Mouse (Mus musculus): ENCODE results near the gene Gucy1a1. TPM values are rescaled to one million over a fixed set of nuclear protein-coding genes. Genes with fewer than 3 reads are reported as not detected.

Gucy1a1 gene
- polyA plus RNA-seq, 1 experiment from 2014 or later: 33.5 TPM

DNA sequence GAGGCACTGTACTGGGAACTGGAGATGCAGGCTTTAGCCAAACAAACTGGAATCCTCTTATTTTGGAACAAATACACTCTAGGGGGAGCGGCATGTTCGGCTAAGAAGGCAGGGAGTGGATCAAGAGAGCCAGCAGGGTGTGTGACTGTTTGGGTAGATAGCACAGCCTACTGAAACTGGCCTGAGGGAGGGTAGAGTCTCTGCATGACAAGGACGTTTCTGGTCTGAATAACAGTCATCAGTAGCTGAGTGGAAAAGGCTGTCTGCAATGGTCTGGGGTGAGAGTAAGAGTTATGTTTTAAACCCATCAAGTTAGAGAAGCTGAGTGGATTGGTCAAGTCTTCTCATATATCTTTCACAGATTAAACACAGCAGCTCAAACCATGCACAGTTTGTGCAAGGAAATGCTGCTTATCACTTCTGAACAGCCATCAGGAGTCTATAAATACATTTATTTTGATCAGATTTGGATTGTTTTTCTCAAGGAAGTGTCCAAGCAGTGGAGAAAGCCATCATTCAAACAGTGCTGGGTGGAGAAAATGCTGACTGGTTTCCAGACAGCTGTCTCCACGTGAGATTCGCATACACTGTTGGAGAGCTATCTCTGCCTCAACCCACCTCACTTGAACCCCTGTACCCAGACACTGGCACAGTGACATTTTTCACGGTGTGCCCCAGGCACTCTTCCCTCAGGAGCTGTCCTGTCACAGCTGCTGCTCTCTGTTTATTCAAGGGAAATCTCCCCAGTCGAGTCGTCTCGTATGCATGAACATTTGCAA lies 84.0 kb downstream of the Gucy1a1 start:
- Histone ChIP-seq H3K4me1 (peaks cover 47% of the 10 kb centered on the region), H3K27me3 (ENCODE audit: insufficient read depth, poor library complexity, severe bottlenecking) (no peaks in the 10 kb centered on the region), H3K4me3 (no peak overlapping the region), H3K9me3 (no peaks in the 10 kb centered on the region), H3K36me3 (peaks cover 4% of the 10 kb centered on the region; the same call in 1 of the 2 replicates), H3K27ac (peak overlapping the region; percentile 71)
- DNase-seq (ENCODE audit: low spot score): no peak
- WGBS: 27% methylated on average over 9 of the region's 9 CpGs

DNA sequence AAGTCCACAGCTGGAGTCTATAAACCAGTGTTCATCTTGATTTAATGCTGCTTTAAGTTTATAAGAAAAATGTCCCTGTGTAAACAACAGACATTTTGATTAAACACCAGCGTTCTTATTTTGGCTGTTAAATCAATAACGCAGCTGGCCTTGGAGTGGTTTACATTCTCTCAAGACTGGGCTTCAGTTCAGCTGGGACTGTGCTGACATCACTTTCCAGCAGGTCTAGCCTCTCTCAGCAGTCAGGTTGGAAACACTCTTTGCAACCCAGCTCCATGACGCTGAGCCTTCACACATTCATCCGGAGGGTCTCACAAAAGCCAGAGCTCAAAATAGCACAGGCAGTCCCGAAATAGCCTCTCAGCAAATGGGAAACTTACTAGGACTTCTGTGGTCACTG lies 88.4 kb downstream of the Gucy1a1 start:
- peak; percentile 88 for DNase-seq (ENCODE audit: low spot score)
- 25% methylated on average over 5 of the region's 5 CpGs for WGBS

DNA sequence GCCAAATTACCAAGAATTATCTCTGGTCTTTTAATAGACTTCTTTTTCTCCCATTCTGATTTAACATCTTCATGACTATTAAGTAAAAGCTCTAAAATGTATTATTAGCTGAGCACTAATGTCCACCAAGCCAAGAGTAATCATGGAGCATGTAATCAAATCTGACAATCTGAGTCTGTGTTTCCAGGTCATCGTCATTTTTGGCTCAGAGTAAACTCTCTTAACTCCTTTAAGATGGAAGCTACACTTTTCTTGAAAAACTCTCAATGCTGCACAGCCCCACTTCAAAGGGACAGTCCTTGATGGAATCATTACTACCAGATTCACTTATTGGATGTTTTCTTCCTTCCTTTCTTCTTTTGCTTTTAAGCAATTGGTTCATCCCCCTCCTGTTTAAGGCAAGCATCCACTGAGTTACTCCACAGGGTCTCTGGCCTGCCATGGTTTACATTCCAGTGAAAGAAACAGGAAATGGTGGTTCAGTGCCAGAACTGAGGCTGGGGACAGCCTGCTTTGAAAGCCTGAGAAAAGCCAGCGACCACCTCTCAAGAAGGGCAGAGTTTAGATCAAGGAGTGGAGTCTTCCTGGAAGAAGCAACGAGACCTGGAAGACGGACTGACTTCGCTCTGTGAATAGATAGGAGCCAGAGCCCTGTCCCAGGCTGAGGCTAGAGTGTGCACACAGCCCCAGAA lies 91.2 kb downstream of the Gucy1a1 start:
- DNase-seq (ENCODE audit: low spot score): no peak
- H3K36me3 ChIP-seq: peaks cover 4% of the 10 kb centered on the region; the same call in 1 of the 2 replicates
- H3K27ac ChIP-seq: peak overlapping the region; percentile 67
- 26% methylated on average over 5 of the region's 5 CpGs for WGBS
- peaks cover 19% of the 10 kb centered on the region for H3K4me1 ChIP-seq
- no peaks in the 10 kb centered on the region for H3K27me3 ChIP-seq (ENCODE audit: insufficient read depth, poor library complexity, severe bottlenecking)
- no peaks in the 10 kb centered on the region for H3K9me3 ChIP-seq
- no peak overlapping the region for H3K4me3 ChIP-seq

More for the DNA sequence above, 88.4 kb downstream of the Gucy1a1 start:
- Histone ChIP-seq H3K4me1 (peaks cover 31% of the 10 kb centered on the region), H3K36me3 (peaks cover 4% of the 10 kb centered on the region; the same call in 1 of the 2 replicates), H3K27me3 (ENCODE audit: insufficient read depth, poor library complexity, severe bottlenecking) (no peaks in the 10 kb centered on the region), H3K9me3 (no peaks in the 10 kb centered on the region), H3K4me3 (no peak overlapping the region), H3K27ac (peak overlapping the region; percentile 80)

DNA sequence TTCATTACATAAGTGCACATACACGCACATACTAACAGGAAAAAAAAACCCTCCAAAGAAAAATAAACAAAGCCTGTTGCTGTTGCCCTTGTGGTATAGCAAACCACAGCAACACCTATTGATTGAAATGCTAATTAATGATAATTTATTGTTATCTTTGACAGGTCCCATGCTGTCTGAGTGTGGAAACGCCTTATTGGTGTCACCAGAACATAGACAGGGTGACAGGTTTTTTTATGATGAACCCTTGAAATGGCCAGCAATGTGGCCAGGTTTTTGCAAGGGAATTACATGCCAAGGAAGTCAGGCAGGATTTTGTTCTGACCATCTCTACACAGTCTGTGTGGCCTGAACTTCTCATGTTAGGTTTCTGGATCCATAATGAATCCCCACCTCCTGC lies 93.6 kb downstream of the Gucy1a1 start:
- H3K27me3 ChIP-seq (ENCODE audit: insufficient read depth, poor library complexity, severe bottlenecking): no peaks in the 10 kb centered on the region
- WGBS: 61% methylated on average over 2 of the region's 2 CpGs
- no peak for DNase-seq (ENCODE audit: low spot score)
- peaks cover 11% of the 10 kb centered on the region for H3K4me1 ChIP-seq
- H3K9me3 ChIP-seq: no peaks in the 10 kb centered on the region
- no peaks in the 10 kb centered on the region for H3K36me3 ChIP-seq
- H3K27ac ChIP-seq: no peak overlapping the region
- H3K4me3 ChIP-seq: no peak overlapping the region

DNA sequence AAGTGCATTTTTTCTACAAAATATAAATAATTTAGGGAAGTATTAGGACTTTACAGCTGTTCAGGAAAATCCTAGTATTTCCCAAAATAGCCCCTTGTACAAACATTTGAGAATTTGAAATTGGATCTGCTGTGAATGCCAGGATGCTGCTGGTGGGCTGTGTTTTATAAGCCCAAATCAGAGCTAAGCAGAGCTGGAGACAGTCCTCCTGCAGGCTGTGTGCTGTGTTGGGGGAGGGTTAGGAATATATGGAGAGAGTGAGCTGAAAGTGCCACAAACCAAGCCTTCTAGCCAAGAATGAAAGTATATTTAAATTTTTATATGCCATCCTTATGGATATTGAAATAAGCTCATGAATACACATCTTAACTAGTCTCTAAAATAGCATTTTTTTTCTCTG lies 94.1 kb downstream of the Gucy1a1 start:
- no peak overlapping the region for H3K27ac ChIP-seq
- no peak for DNase-seq (ENCODE audit: low spot score)

DNA sequence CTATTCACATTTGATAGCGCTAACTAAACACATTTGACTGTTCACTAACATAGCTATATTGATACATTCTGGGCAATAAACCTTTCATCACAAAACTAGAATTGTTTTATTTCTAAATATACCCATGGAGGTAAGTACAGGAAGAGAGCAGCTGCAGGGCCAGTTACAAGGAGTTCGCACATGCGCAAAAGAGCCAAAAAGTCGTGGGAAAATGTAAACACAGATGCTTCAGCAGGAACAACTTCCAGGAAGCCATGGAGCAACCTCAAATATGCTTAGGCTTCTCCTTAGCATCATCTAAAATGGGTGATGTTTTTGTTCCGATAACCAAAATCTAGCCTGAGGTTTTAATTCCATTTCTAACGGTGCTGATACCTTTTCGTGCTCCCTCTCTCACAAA lies 96.9 kb downstream of the Gucy1a1 start:
- 63% methylated on average over 7 of the region's 7 CpGs for WGBS
- H3K27ac ChIP-seq: no peak overlapping the region

More for the DNA sequence above, 94.1 kb downstream of the Gucy1a1 start:
- Histone ChIP-seq H3K4me3 (no peak overlapping the region), H3K4me1 (peaks cover 11% of the 10 kb centered on the region), H3K9me3 (no peaks in the 10 kb centered on the region), H3K27me3 (ENCODE audit: insufficient read depth, poor library complexity, severe bottlenecking) (no peaks in the 10 kb centered on the region), H3K36me3 (0 out of 2 replicates have a peak, but pooled peaks cover under 1% of the 10 kb centered on the region)

DNA sequence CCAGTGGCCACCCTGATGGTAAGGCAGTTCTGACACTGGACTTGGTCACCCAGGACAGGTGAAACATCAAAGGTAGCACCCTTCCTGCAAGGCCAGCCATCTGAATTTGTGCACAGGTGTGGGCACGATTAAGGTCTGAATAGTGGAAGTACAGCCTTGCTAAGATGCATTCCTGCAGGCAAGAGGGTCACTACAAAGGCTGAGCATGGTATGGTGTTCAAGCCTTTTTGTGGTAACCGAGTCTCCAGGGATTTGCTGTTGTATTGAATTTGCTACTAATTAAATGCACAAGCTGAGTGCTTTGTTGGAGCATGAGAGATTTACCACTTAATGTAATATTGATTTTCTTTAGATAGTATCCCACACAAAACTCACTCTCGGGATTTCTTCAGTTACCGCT lies 97.5 kb downstream of the Gucy1a1 start:
- 77% methylated on average over 4 of the region's 4 CpGs for WGBS

More for the DNA sequence above, 96.9 kb downstream of the Gucy1a1 start:
- Histone ChIP-seq H3K4me3 (no peak overlapping the region), H3K4me1 (peaks cover 3% of the 10 kb centered on the region; the same call in 1 of the 2 replicates), H3K27me3 (ENCODE audit: insufficient read depth, poor library complexity, severe bottlenecking) (no peaks in the 10 kb centered on the region), H3K9me3 (no peaks in the 10 kb centered on the region), H3K36me3 (peaks cover 20% of the 10 kb centered on the region)
- no peak for DNase-seq (ENCODE audit: low spot score)

DNA sequence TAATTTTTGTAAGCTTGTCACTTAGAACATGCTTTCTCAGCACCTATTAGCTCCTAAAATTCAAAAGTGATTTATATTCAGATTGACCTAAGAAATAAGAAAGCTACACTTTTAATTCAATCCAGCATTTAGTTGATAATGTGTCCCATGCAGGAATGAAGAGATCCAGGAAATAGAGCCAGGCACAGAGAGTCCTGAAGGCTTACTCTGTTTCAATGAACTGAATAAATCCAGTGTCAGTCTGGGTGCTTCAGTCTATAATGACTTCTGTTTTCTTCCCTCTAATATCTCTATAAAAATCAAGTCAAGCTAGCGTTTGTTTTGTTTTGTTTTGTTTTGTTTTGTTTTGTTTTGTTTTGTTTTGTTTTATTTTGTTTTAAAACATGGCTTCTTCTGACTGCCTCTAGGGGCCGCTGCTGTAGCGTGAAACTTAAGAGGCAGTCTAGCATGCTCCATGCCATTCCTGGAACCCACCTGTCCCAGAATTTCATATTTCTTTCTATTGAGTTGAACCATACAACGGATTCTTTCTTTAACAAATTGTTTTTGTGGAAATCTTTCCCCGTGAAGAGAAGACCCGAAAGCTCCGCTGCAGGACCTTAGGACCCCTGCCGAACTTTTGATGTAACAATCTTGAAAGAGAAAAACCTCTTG lies 98.4 kb downstream of the Gucy1a1 start:
- no peak overlapping the region for H3K4me3 ChIP-seq
- H3K36me3 ChIP-seq: peaks cover 25% of the 10 kb centered on the region
- no peaks in the 10 kb centered on the region for H3K27me3 ChIP-seq (ENCODE audit: insufficient read depth, poor library complexity, severe bottlenecking)
- 33% methylated on average over 8 of the region's 8 CpGs for WGBS
- H3K4me1 ChIP-seq: peaks cover 3% of the 10 kb centered on the region; the same call in 1 of the 2 replicates
- no peak overlapping the region for H3K27ac ChIP-seq
- no peaks in the 10 kb centered on the region for H3K9me3 ChIP-seq
- no peak for DNase-seq (ENCODE audit: low spot score)

More for the DNA sequence above, 97.5 kb downstream of the Gucy1a1 start:
- Histone ChIP-seq H3K27ac (no peak overlapping the region), H3K4me1 (peaks cover 3% of the 10 kb centered on the region; the same call in 1 of the 2 replicates), H3K9me3 (no peaks in the 10 kb centered on the region), H3K27me3 (ENCODE audit: insufficient read depth, poor library complexity, severe bottlenecking) (no peaks in the 10 kb centered on the region), H3K4me3 (no peak overlapping the region), H3K36me3 (peaks cover 25% of the 10 kb centered on the region)
- no peak for DNase-seq (ENCODE audit: low spot score)

DNA sequence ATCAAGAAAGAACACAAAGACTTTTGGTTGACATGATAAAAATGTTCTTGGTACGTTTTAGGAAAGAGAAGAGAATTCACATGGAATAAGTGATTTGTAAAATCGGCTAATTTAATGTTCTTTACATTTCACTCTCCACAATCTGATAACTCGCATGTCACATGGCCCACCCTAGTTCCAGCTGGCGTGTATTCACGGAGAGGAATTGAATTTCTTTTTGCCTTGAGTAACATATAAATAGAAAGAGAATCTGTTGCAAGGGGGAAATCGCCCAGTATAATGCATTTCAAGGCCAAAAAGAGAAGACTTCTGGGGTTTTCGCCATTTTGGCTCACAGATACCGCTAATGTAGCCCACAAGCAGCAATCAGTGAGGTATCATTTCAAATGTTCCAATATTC lies 99.5 kb downstream of the Gucy1a1 start:
- Histone ChIP-seq H3K36me3 (peaks cover 25% of the 10 kb centered on the region), H3K4me1 (no peaks in the 10 kb centered on the region), H3K27ac (no peak overlapping the region), H3K9me3 (no peaks in the 10 kb centered on the region), H3K4me3 (no peak overlapping the region), H3K27me3 (ENCODE audit: insufficient read depth, poor library complexity, severe bottlenecking) (no peaks in the 10 kb centered on the region)
- DNase-seq (ENCODE audit: low spot score): no peak
- 87% methylated on average over 8 of the region's 8 CpGs for WGBS

DNA sequence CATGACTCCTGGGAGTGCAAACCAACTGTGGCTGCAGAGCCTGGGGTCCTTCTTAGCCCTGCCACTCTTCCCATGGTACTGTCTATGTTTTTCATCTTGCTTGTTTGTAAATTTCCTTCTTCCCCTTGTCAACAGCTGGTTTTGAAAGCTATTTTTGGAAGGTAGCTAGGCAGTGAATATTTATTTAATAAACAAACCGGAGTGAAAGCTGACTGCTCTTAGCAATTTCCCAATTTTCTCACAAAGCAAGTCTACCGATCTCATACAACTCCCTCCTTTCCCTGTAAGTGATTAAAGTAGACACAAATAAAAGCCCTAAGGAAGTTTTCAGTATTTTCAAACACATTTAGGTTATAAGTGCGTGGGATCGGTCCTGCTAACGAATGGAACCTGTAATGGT lies 100.7 kb downstream of the Gucy1a1 start:
- 88% methylated on average over 5 of the region's 5 CpGs for WGBS
- no peaks in the 10 kb centered on the region for H3K27me3 ChIP-seq (ENCODE audit: insufficient read depth, poor library complexity, severe bottlenecking)
- DNase-seq (ENCODE audit: low spot score): no peak
- H3K36me3 ChIP-seq: peaks cover 29% of the 10 kb centered on the region
- H3K27ac ChIP-seq: no peak overlapping the region
- no peaks in the 10 kb centered on the region for H3K4me1 ChIP-seq
- no peaks in the 10 kb centered on the region for H3K9me3 ChIP-seq
- no peak overlapping the region for H3K4me3 ChIP-seq

DNA sequence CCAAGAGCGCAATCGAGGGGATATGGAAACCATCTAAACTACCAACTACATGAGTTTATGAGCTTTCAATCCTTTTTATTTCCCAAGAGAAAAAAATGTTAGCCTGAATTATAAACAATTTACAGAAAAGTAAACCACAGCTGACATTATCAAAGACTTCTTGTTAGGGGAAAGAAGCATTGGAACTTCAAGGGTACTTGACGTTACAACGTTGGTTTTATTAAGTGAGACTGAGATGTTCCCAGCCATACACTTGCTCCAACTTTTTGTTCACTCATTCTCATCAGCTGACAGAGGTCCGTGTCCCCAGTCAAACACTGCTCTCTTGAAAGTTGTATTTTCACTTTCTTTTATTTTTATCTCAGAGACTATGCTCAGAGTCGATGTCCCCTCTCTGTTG lies 101.9 kb downstream of the Gucy1a1 start:
- Histone ChIP-seq H3K27me3 (ENCODE audit: insufficient read depth, poor library complexity, severe bottlenecking) (no peaks in the 10 kb centered on the region), H3K4me1 (no peaks in the 10 kb centered on the region), H3K27ac (no peak overlapping the region), H3K4me3 (no peak overlapping the region), H3K36me3 (peaks cover 39% of the 10 kb centered on the region), H3K9me3 (no peaks in the 10 kb centered on the region)
- WGBS: 85% methylated on average over 6 of the region's 6 CpGs
- no peak for DNase-seq (ENCODE audit: low spot score)

All from heart, embryonic 10.5 days (tissue).